27 mouse cellular contexts compared by ENCODE assay signal in the genomic region with DNA sequence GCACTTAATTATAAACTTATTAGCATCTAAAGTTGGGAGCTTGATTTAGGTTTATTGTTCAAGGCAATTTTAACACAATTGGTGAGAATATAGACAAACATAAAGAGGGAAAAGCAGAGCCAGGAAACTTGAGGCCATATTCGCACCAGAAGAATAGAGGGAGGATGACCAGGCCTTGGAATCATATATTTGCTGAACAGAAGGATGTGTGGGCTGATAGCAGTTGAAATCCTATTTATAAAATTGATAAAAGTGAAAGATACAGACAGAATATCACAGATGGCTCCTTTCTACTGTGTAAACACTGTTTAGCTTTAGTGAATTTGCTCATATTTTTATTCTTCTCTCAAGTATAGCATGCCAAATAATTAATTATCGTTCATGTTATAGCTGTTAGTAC.
DNase-seq lines count a peak whose midpoint lies in the region; TF ChIP-seq lines count a peak whose summit lies in the region.
"Had no signal": no experiment of that assay in that cellular context is flagged by ENCODE, and none has a peak within 500 bp of the region (broad histone marks: within the 10 kb centered on the region; RNA-seq: fewer than 3 reads in every experiment).

No protein-coding gene starts in this region.

- TF ChIP-seq CTCF in layer of hippocampus, adult 2 months (conservative IDR thresholded peaks at IDR 0.05): no peak

- H3K27ac ChIP-seq in layer of hippocampus, adult 2 months: peak overlapping the region; percentile 90
- H3K27ac ChIP-seq: embryonic facial prominence, embryonic 10.5 days; embryonic facial prominence, embryonic 13.5 days; forebrain, embryonic 13.5 days; heart, embryonic 15.5 days; hindbrain, embryonic 10.5 days; hindbrain, embryonic 13.5 days had no signal

- DNase-seq in frontal cortex, adult 2 months (ENCODE audit: extremely low spot score in 1 of 2, low spot score in 1 of 2): peak; percentile 25 to 39
- DNase-seq in frontal cortex, postnatal 36 days (ENCODE audit: low spot score in 2 of 2): no peak
- peak; percentile 44 to 66 for DNase-seq in layer of hippocampus, adult 2 months (ENCODE audit: low spot score in 2 of 2)
- no peak for DNase-seq in layer of hippocampus, postnatal 25 days (ENCODE audit: extremely low spot score in 1 of 2, low spot score in 1 of 2)
- peak; percentile 12 to 17 for DNase-seq in right cerebral cortex, adult 2 months (ENCODE audit: low spot score in 2 of 2)
- DNase-seq in right cerebral cortex, postnatal 36 days (ENCODE audit: low spot score in 2 of 2): no peak
- peak; percentile 63 for DNase-seq in telencephalon, adult 2 months (ENCODE audit: low read depth, low spot score)
- DNase-seq in spleen, postnatal 36 days (ENCODE audit: low spot score in 2 of 2): no peak
- DNase-seq: adrenal gland, adult 2 months; adrenal gland, postnatal 14 days; cerebellum, adult 11-12 months; cerebellum, adult 8-10 months; cerebellum, postnatal 10 days; cerebellum, postnatal 36 days; embryo, embryonic 11 days; gastrocnemius, postnatal 25 days; heart, adult 18-20 months; heart, postnatal 10 days; heart, postnatal 36 days had no signal

- H3K4me3 ChIP-seq in layer of hippocampus, adult 2 months: no peak overlapping the region
- H3K4me3 ChIP-seq: embryonic facial prominence, embryonic 10.5 days; embryonic facial prominence, embryonic 13.5 days; erythroblast, embryonic 14.5 days; forebrain, embryonic 13.5 days; heart, embryonic 12.5 days; heart, embryonic 15.5 days; hindbrain, embryonic 10.5 days; hindbrain, embryonic 13.5 days had no signal

Comparison
In these comparisons a context has a peak if more than half of its experiments do, and no peak if none do; other contexts are left out.
1. DNase-seq: peak in frontal cortex, adult 2 months (2 of 2), layer of hippocampus, adult 2 months (2 of 2), right cerebral cortex, adult 2 months (2 of 2) and telencephalon, adult 2 months (single experiment); none in frontal cortex, postnatal 36 days (0 of 2), layer of hippocampus, postnatal 25 days (0 of 2), right cerebral cortex, postnatal 36 days (0 of 2) and spleen, postnatal 36 days (0 of 2).